Mouse (Mus musculus) small intestine, adult 2 months (tissue): ENCODE results near the gene Tnfsf10. TPM values are rescaled to one million over a fixed set of nuclear protein-coding genes. Genes with fewer than 3 reads are reported as not detected.

Source experiments
- H3K27ac ChIP-seq: fragments of 200-500 bp; 2 replicates; pipeline ENCODE4 v1.5.1; 2012; ENCODE audit warnings: low read depth, low read length, control low read depth, inconsistent platforms; ENCODE audit not compliant: insufficient read depth
- H3K27me3 ChIP-seq: fragments of 200-500 bp; 2 replicates; pipeline ENCODE4 v1.6.1; 2012; ENCODE audit warnings: mild to moderate bottlenecking, moderate library complexity, low read length, inconsistent platforms; ENCODE audit not compliant: control insufficient read depth, insufficient read depth
- H3K36me3 ChIP-seq: fragments of 200-500 bp; 2 replicates; pipeline ENCODE4 v1.6.1; 2012; ENCODE audit warnings: mild to moderate bottlenecking, low read length, control low read depth, inconsistent platforms; ENCODE audit not compliant: control insufficient read depth, insufficient read depth
- H3K4me1 ChIP-seq: fragments of 200-500 bp; 2 replicates; pipeline ENCODE4 v1.6.1; 2012; ENCODE audit warnings: low read length, inconsistent platforms, mixed read lengths; ENCODE audit not compliant: control insufficient read depth, insufficient read depth, insufficient read length
- H3K4me3 ChIP-seq: fragments of 200-500 bp; 2 replicates; pipeline ENCODE4 v1.5.1; 2012; ENCODE audit warnings: low read depth, mild to moderate bottlenecking, control low read depth, inconsistent platforms, low read length, moderate library complexity
- CTCF ChIP-seq: fragments of 200-500 bp; IDR thresholded peaks from 2 replicates; pipeline ENCODE4 v1.5.1; 2012; ENCODE audit warnings: low read depth, mild to moderate bottlenecking, control low read depth, inconsistent platforms, low read length, moderate library complexity, mixed read lengths; ENCODE audit not compliant: insufficient replicate concordance, insufficient read length; ENCODE audit errors: extremely low read depth
- POLR2A ChIP-seq: fragments of 200-500 bp; IDR thresholded peaks from 2 replicates; pipeline ENCODE4 v1.6.1; 2012; ENCODE audit warnings: low read depth, mild to moderate bottlenecking, control low read depth, inconsistent platforms, low read length, moderate library complexity
- WGBS: fragments of 180-500 bp; shearing (Covaris S2); methylation state at CpG from one replicate; pipeline ENCODE4 v1.1.7; 2018; 5-methylcytosine and 5-hydroxymethylcytosine counted together
- polyA plus RNA-seq: library from polyadenylated mRNA; depleted of rRNA; stranded (reverse); fragments of >200 nt; gene quantifications from 2 replicates; pipeline ENCODE4 v1.2.3, GENCODE M21; 2012

Gene Tnfsf10
- polyA plus RNA-seq, 1 experiment = 10.0 TPM

GRCm38 (mm10) chr3:27280280-27280749, 36.5 kb upstream of the Tnfsf10 start:
- no peak overlapping the region for H3K4me3 ChIP-seq
- WGBS = 10% methylated on average over 11 of the region's 11 CpGs
- H3K27me3 ChIP-seq = no peaks in the 10 kb centered on the region
- peak overlapping the region; percentile 50 for H3K27ac ChIP-seq
- TF ChIP-seq POLR2A = 0 out of 2 replicates have a peak, but pooled peaks have one; percentile 21
- no peak for TF ChIP-seq CTCF
- no peaks in the 10 kb centered on the region for H3K36me3 ChIP-seq
- peaks cover 15% of the 10 kb centered on the region; the same call in 1 of the 2 replicates for H3K4me1 ChIP-seq

DNA sequence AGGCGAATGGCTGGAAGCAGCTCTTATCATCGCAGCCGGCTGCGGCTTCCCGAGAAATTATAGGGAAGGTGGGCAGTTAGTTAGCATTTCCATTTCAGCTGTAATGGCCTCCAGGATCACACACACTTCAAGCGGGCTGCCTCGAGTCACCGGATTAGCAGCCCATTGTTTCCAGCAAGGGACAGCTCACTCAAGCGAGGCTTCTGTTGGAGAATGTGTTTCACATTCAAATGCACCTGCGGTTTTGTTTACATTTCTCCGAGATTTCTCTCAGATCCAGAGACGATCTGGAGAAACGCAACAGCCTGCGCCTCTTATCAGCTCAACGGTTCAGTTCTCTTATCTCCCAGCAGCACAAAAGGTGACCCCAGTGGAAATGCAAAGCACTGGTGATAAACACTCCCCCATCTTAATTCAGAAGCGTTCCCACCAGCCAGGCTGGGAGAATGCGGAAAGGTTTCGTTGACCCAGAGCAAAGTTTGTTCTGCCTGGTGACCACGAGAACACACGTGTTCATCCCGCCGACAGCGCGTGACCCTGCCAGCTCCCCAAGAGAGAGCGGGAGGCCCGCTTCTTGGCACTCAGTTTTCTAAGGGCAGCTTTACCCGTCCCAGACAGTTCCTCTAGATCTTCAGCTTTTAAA, 33.6 kb upstream of the Tnfsf10 start:
- 14% methylated on average over 27 of the region's 27 CpGs for WGBS
- Histone ChIP-seq H3K36me3 (no peaks in the 10 kb centered on the region), H3K4me1 (peaks cover 16% of the 10 kb centered on the region; the same call in 1 of the 2 replicates), H3K27ac (peak overlapping the region; percentile 78), H3K4me3 (peak overlapping the region; percentile 53), H3K27me3 (no peaks in the 10 kb centered on the region)
- TF ChIP-seq CTCF = no peak
- no peak for TF ChIP-seq POLR2A

DNA sequence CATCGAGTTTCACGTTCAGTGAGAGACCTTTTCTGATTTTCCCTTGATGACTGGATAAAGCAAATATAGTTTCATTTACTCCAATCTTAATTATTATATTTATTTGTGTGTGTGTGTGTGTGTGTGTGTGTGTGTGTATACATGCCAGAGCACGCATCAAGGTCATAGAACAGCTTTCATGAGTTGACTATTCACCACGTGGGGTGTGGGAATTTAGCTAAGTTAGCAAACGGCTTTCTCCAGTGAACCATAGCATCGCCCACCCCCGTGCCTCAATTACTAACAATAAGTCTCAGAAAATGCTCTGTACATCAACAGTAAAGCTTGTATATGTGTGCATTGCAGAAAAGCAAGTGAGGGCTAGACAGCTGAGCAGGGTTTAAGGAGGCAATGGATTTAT, 33.0 kb upstream of the Tnfsf10 start:
- H3K27ac ChIP-seq = peak overlapping the region; percentile 78
- H3K27me3 ChIP-seq = no peaks in the 10 kb centered on the region
- no peaks in the 10 kb centered on the region for H3K36me3 ChIP-seq
- peaks cover 21% of the 10 kb centered on the region; the same call in 1 of the 2 replicates for H3K4me1 ChIP-seq
- TF ChIP-seq POLR2A (no peak), CTCF (no peak)
- no peak overlapping the region for H3K4me3 ChIP-seq
- WGBS = 37% methylated on average over 7 of the region's 7 CpGs

GRCm38 (mm10) chr3:27284227-27284626, 32.6 kb upstream of the Tnfsf10 start:
- TF ChIP-seq CTCF (peak; percentile 31; the same call in 1 of the 2 replicates), POLR2A (no peak)
- H3K4me3 ChIP-seq = no peak overlapping the region
- 90% methylated on average over 5 of the region's 5 CpGs for WGBS

GRCm38 (mm10) chr3:27285072-27285471, 31.8 kb upstream of the Tnfsf10 start:
- no peak overlapping the region for H3K4me3 ChIP-seq
- H3K27me3 ChIP-seq = no peaks in the 10 kb centered on the region
- 68% methylated on average over 9 of the region's 9 CpGs for WGBS
- no peaks in the 10 kb centered on the region for H3K36me3 ChIP-seq
- no peak overlapping the region for H3K27ac ChIP-seq
- no peak for TF ChIP-seq CTCF
- TF ChIP-seq POLR2A = no peak
- peaks cover 24% of the 10 kb centered on the region; the same call in 1 of the 2 replicates for H3K4me1 ChIP-seq

More at GRCm38 (mm10) chr3:27284227-27284626, 32.6 kb upstream of the Tnfsf10 start:
- Histone ChIP-seq H3K27me3 (no peaks in the 10 kb centered on the region), H3K36me3 (no peaks in the 10 kb centered on the region), H3K27ac (peak overlapping the region; percentile 78; the same call in 1 of the 2 replicates), H3K4me1 (peaks cover 24% of the 10 kb centered on the region; the same call in 1 of the 2 replicates)

DNA sequence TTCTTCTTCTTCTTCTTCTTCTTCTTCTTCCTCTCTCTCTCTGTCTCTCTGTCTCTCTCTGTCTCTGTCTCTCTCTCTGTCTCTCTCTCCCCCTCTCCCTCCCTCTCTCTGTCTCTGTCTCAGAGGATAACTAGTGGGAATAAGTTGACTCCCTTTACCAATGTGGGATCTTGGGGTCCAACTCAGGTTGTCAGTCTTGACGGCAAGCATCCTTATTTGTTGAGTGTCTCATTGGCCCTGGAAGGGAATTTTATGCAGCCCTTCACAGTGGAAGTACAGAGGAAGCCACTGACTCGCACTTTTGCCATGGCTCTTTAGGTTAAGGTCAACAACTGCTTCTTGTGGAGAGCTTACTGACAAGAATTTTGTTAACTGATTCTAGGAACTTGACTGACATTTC, 28.5 kb upstream of the Tnfsf10 start:
- Histone ChIP-seq H3K4me1 (peaks cover 10% of the 10 kb centered on the region; the same call in 1 of the 2 replicates), H3K36me3 (no peaks in the 10 kb centered on the region), H3K27me3 (no peaks in the 10 kb centered on the region), H3K4me3 (no peak overlapping the region), H3K27ac (peak overlapping the region; percentile 36; the same call in 1 of the 2 replicates)
- no peak for TF ChIP-seq POLR2A
- WGBS = 63% methylated on average over 2 of the region's 2 CpGs

GRCm38 (mm10) chr3:27288909-27289308, 27.9 kb upstream of the Tnfsf10 start:
- Histone ChIP-seq H3K4me3 (no peak overlapping the region), H3K36me3 (no peaks in the 10 kb centered on the region), H3K4me1 (peaks cover 9% of the 10 kb centered on the region; the same call in 1 of the 2 replicates), H3K27me3 (no peaks in the 10 kb centered on the region), H3K27ac (peak overlapping the region; percentile 36; the same call in 1 of the 2 replicates)
- TF ChIP-seq CTCF (no peak), POLR2A (no peak)
- WGBS = 11% methylated on average over 8 of the region's 8 CpGs
